Mouse (Mus musculus): ENCODE measurements at regions not wholly inside any gene's neighbourhood (a gene's known extent, or its start where the extent isn't known, plus 50 kb on each side); places are given as distances from the start of the nearest gene placed in this dataset.

- DNase-seq: no peak
These were observed 630.9 kb upstream of the Lcorl start for GRCm38 (mm10) chr5:46488140-46488942.

- DNase-seq: no peak
These were observed 629.4 kb upstream of the Lcorl start for GRCm38 (mm10) chr5:46486740-46487326.

GRCm38 (mm10) chr5:46456356-46456755, 598.9 kb upstream of the Lcorl start:
- DNase-seq: no peak

GRCm38 (mm10) chr5:46448274-46448673, 590.9 kb upstream of the Lcorl start:
- no peak for DNase-seq

- DNase-seq: no peak
These were observed 588.4 kb upstream of the Lcorl start for GRCm38 (mm10) chr5:46445844-46446243.

- no peak for DNase-seq
These were observed 587.7 kb upstream of the Lcorl start for GRCm38 (mm10) chr5:46445122-46445521.

- DNase-seq: no peak
These were observed 586.5 kb upstream of the Lcorl start for GRCm38 (mm10) chr5:46443805-46444340.

GRCm38 (mm10) chr5:46442600-46443248, 585.3 kb upstream of the Lcorl start:
- peak in 1 of 2 experiments; percentile 18 for DNase-seq

GRCm38 (mm10) chr5:46441716-46442115, 584.3 kb upstream of the Lcorl start:
- DNase-seq: no peak

GRCm38 (mm10) chr5:46431644-46432367, 574.4 kb upstream of the Lcorl start:
- DNase-seq: no peak

- DNase-seq: no peak
These were observed 565.3 kb upstream of the Lcorl start for GRCm38 (mm10) chr5:46422738-46423137.

GRCm38 (mm10) chr5:46406969-46407368, 549.6 kb upstream of the Lcorl start:
- DNase-seq: no peak

GRCm38 (mm10) chr5:46406404-46406803, 549.0 kb upstream of the Lcorl start:
- DNase-seq: no peak

GRCm38 (mm10) chr5:46386591-46386990, 529.2 kb upstream of the Lcorl start:
- no peak for DNase-seq

GRCm38 (mm10) chr5:46367328-46367727, 509.9 kb upstream of the Lcorl start:
- no peak for DNase-seq

GRCm38 (mm10) chr5:46363661-46364060, 506.2 kb upstream of the Lcorl start:
- no peak for DNase-seq

GRCm38 (mm10) chr5:46361637-46362036, 504.2 kb upstream of the Lcorl start:
- no peak for DNase-seq

- DNase-seq: no peak
These were observed 491.0 kb upstream of the Lcorl start for GRCm38 (mm10) chr5:46348448-46348847.

GRCm38 (mm10) chr5:46347368-46348083, 490.1 kb upstream of the Lcorl start:
- peak; percentile 74 to 82 for DNase-seq

- no peak for DNase-seq
These were observed 481.0 kb upstream of the Lcorl start for GRCm38 (mm10) chr5:46338461-46338860.

GRCm38 (mm10) chr5:46330880-46331279, 473.5 kb upstream of the Lcorl start:
- DNase-seq: no peak

Measured in layer of hippocampus, postnatal 36 days (tissue).